17 mouse cellular contexts compared by ENCODE assay signal in the genomic region with DNA sequence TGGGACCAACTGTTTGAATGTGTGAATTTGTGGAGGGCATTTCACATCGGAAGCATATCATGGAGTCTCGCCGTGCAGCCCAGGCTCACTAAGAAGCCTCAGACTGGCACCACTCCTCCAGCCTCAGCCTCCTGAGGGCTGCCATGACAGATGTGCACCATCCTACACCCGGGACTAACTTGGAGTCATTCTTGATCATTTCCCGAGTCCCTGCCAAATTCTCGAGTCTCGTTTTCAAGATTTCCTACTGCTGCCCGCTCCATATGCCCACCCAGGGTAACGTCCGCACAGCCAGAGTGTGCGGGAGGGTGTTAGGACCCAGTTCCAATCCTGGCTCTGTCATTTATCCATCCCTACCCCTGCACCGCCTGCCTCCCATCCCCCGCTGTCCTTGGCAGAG. TPM values are rescaled to one million over a fixed set of nuclear protein-coding genes. Genes with fewer than 3 reads are reported as not detected.
DNase-seq lines count a peak whose midpoint lies in the region.
"Had no signal": no experiment of that assay in that cellular context is flagged by ENCODE, and none has a peak within 500 bp of the region (broad histone marks: within the 10 kb centered on the region; RNA-seq: fewer than 3 reads in every experiment).

No protein-coding gene starts in this region.

- peak; percentile 60 to 64 for DNase-seq in left cerebral cortex, adult 18-20 months (ENCODE audit: low spot score in 2 of 2)
- no peak for DNase-seq in left cerebral cortex, adult 11 months (ENCODE audit: low spot score)
- peak; percentile 49 to 54 for DNase-seq in right cerebral cortex, adult 2 months (ENCODE audit: low spot score in 2 of 2)
- DNase-seq in right cerebral cortex, postnatal 14 days: no peak
- DNase-seq in brain, adult 2 months (ENCODE audit: low read depth, low spot score): peak; percentile 79
- DNase-seq in right cerebral cortex, postnatal 25 days: peak; percentile 58
- no peak for DNase-seq in natural killer cell, adult 2 months (ENCODE audit: low spot score in 2 of 2)
- DNase-seq in heart, adult 8-10 months (ENCODE audit: low spot score): no peak
- DNase-seq: adrenal gland, adult 8-10 months; adrenal gland, postnatal 25 days; cerebellum, adult 18-20 months; cerebellum, adult 9-10 months; forebrain, postnatal 0 days; gastrocnemius, postnatal 25 days; heart, adult 18-20 months; heart, postnatal 14 days; heart, postnatal 4 days had no signal

RNA-seq across cellular contexts. Expression of a gene that starts 53.4 kb away (rescaled TPM):
- total RNA-seq in left cerebral cortex, adult 18-20 months (2021): 10 to 100 TPM; 82.6 to 90.6 TPM
- total RNA-seq in heart, adult 8-10 months (2022): 10 to 100 TPM; 26.5 to 38.8 (median 31.0) TPM

Comparison
In these comparisons a context has a peak if more than half of its experiments do, and no peak if none do; other contexts are left out.
1. DNase-seq: peak in left cerebral cortex, adult 18-20 months (2 of 2), right cerebral cortex, adult 2 months (2 of 2), brain, adult 2 months (single experiment) and right cerebral cortex, postnatal 25 days (single experiment); none in left cerebral cortex, adult 11 months (single experiment), right cerebral cortex, postnatal 14 days (single experiment), natural killer cell, adult 2 months (0 of 2) and heart, adult 8-10 months (single experiment).